Mouse (Mus musculus): ENCODE results near the gene Ank3.

The Ank3 gene

GRCm38 (mm10) chr10:69662338-69662737, 263.8 kb downstream of the Ank3 start:
- peak; percentile 78 for DNase-seq (ENCODE audit: low spot score)

DNA sequence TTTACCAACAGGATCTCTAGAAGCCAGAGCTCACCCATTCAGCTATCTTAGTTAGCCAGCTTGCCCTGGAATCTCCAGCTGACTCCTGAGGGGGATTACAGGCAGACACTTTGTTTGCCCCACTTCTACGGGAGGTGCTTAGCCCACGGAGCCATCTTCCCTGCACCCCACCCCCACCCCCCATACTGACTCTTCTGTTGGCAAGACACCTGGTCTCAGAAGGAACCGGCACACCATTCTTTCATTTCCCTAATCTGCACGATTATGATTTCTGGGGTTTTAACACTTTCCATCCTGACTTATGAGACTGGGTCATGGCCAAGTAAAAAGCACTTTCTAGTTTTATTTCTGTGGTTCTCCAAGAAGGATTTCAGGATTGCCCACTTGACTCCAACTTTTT, 268.9 kb downstream of the Ank3 start:
- DNase-seq (ENCODE audit: low spot score) = no peak

DNA sequence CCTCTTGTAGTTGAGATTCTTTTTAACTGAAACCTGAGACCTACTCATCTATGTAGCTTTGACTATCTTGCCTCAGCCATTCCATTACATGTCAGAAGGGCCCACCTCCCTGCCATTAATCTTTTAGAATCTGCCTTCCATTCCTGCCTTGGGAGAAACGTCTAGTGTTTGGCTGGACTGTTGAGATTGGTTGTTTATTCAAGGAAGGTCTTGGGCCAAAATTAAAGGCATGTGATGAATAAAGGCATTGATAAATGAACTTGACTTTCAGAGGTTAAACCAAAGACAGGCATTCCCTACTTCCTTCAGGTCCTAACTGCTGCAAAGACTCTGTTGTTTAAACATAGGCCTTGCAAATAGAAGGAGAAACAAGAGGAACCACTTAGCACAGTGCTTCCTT, 271.9 kb downstream of the Ank3 start:
- no peak for DNase-seq (ENCODE audit: low spot score)

GRCm38 (mm10) chr10:69670959-69671358, 272.4 kb downstream of the Ank3 start:
- peak; percentile 72 for DNase-seq (ENCODE audit: low spot score)

GRCm38 (mm10) chr10:69671505-69671904, 272.9 kb downstream of the Ank3 start:
- DNase-seq (ENCODE audit: low spot score) = peak; percentile 52

GRCm38 (mm10) chr10:69672545-69672944, 274.0 kb downstream of the Ank3 start:
- DNase-seq (ENCODE audit: low spot score) = peak; percentile 35

GRCm38 (mm10) chr10:69678230-69678629, 279.7 kb downstream of the Ank3 start:
- no peak for DNase-seq (ENCODE audit: low spot score)

- no peak for DNase-seq (ENCODE audit: low spot score)
These were observed 287.8 kb downstream of the Ank3 start for GRCm38 (mm10) chr10:69686336-69686735.

DNA sequence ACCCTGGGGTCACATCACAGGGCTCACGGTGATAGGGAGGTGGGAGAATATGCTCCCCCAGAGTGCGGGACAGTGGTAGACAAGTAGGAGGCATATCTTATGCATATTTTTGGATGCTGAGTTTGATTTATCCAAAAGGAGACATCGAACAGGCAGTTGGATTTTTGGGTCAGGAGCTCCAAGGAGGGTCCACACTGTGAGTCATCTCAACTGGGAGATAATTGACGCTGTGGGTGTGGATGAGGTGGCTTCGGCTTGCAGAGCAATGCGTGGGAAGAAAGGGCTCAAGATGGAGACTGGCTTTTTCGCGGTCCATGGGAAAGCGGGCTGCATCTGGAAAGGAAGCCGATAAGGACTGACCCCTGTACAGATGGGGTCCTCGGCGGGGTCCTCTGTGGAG, 290.5 kb downstream of the Ank3 start:
- no peak for DNase-seq (ENCODE audit: low spot score)

DNA sequence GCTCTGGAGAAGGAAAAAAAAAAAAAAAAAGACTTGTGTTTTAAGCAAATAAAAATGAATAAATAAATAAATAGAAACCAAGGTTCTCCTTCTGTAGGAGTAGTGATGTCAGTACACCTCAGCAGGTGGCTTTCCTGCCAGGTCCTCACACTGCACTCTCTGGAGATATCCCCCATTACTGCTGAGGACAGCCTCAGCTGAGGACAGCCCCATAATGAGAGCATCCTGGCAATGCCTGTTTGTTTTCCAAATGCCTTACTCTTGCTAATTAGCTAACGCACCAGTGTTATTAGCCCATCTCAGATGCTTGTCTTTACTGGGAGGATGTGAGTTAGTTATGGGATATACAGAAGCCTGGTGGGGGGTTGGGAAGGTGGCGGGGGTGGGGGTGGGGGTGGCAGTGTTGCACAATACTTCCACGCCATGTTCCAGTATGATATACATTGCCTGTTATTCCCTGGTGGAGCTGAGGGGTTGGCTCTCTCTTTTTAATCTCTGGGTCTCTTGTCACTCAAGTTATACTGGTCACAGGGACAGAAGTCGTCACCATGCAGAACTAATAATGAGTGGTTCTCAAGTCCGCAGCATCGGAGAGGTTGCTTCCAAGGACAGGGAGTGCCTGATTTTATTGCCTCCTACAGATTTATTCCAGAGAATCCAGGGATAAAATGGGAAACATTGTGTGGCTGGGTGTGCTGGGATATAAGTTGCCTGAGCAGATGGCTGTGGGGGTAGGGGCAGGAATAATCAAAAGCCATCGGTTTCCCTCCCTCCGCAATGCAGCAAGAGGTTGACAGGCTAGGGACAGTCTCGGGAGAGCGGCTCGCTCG, 291.8 kb downstream of the Ank3 start:
- no peak for DNase-seq (ENCODE audit: low spot score)

GRCm38 (mm10) chr10:69690961-69691451, 292.4 kb downstream of the Ank3 start:
- DNase-seq (ENCODE audit: low spot score) = no peak

DNA sequence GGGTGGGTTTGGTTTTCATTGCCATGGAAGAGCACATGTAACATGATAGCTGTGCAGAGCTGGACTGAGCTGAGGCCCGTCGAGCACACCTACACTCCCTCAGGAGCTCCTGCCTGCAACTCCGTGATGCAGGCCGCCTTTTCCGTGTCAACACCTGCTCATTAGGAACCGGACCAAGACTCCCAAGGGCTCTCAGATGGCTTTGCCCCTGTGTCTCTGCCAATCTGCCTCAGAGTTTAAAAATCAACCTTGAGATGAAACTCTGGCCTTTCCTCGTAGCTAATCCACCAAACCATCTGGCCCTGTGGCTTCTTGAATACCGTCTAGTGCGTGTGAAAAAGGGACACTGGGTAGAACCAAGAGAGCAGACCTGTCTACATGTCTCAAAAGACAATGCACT, 297.4 kb downstream of the Ank3 start:
- DNase-seq (ENCODE audit: low spot score) = no peak

- no peak for DNase-seq (ENCODE audit: low spot score)
These were observed 300.1 kb downstream of the Ank3 start for GRCm38 (mm10) chr10:69698699-69699098.

DNA sequence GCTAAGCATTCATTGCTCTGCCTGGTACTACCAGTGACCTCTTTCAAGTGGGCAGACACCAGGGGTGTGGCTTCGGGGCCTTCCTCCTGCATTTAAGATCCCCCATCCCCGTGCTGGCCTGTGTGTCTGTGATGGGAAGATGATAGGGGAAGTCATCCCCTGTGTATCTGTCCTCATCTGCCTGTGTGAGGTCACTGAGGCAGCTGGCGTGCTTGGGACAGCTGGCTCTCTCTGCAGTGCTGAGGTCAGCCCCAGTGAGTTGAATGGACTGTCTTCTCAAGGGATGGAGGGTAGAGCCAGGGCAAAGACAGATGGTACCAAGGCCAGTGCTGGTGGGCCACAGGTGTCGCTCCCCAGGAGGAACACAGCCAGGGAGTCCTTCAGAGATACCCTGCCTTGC, 302.7 kb downstream of the Ank3 start:
- DNase-seq (ENCODE audit: low spot score) = no peak

- peak; percentile 5 for DNase-seq (ENCODE audit: low spot score)
These were observed 307.5 kb downstream of the Ank3 start for GRCm38 (mm10) chr10:69705806-69706768.

GRCm38 (mm10) chr10:69706851-69707788, 308.5 kb downstream of the Ank3 start:
- peak; percentile 59 for DNase-seq (ENCODE audit: low spot score)

DNA sequence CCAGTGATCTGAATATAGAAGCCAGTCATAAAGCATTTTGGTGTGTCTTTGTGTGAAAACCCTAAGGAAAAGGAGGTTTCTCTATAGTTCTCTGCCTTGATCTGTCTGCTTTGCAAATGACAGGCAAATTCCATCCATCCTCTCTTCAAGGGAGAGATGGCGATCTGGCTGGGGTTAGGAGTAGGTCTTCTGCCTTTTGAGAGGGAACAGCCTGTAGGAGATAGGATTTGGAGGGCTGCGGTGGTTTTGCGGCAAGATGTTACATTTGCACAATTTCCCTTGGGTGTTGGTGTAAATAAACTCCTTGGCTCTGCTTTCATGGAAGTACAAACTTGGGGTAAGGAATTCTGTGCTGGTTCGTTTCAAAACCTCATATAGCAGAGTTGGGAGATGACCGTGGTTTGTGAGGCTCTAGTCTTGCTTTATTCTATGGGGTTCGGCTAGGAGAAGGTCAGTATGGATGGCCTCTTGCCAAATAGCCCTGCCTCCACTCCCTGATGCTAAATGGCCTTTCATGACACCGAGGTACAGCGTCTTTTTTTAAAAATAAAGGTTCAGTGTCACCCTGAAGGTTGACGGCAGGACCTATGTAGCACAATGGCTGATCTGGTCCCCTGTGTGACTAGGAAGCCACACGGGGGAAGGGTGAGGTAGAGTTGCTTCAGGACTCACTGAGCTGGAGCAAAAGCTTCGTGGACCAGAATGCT, 309.4 kb downstream of the Ank3 start:
- DNase-seq (ENCODE audit: low spot score) = no peak

DNA sequence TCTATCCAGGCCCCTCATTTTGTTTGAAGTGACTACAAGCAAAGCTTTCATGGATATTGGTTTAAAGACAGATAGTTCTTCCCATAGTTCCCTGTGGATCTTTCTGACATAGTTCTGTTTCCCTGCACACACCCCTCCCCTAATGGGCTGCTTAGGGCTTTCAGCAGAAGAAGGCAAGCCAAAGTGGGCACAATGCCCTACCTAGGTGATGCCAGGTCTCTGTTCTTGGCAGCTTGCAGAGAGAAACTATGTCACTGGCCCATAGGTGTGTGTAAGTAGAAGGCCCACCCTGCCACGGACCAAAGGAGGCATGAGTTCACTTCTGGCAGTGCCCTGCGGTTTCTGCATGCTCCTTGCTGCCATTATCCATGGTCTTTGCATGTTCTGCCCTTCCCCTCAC, 311.1 kb downstream of the Ank3 start:
- no peak for DNase-seq (ENCODE audit: low spot score)

- no peak for DNase-seq (ENCODE audit: low spot score)
These were observed 312.2 kb downstream of the Ank3 start for GRCm38 (mm10) chr10:69710802-69711201.

- DNase-seq (ENCODE audit: low spot score) = no peak
These were observed 318.3 kb downstream of the Ank3 start for GRCm38 (mm10) chr10:69716907-69717306.

- no peak for DNase-seq (ENCODE audit: low spot score)
These were observed 320.8 kb downstream of the Ank3 start for GRCm38 (mm10) chr10:69719421-69719820.
